Mouse (Mus musculus): Measurements from ENCODE around the gene Ccdc173. TPM values are rescaled to one million over a fixed set of nuclear protein-coding genes. Genes with fewer than 3 reads are reported as not detected.
"Not testable (repeated sequence)": the region's sequence is repeated elsewhere in the genome, so short reads cannot be mapped to it uniquely, and the experiment has no call there.

Ccdc173 gene
- total RNA-seq (2021) = under 1 TPM; 0.45 to 0.50 TPM
- long read RNA-seq, experiment 1 = 0 reads
- long read RNA-seq, experiment 2, partial matches to known transcripts = 0 of 1 reads
- long read RNA-seq, experiment 2, other reads (novel, unspliced or antisense) = 0 of 1 reads

DNA sequence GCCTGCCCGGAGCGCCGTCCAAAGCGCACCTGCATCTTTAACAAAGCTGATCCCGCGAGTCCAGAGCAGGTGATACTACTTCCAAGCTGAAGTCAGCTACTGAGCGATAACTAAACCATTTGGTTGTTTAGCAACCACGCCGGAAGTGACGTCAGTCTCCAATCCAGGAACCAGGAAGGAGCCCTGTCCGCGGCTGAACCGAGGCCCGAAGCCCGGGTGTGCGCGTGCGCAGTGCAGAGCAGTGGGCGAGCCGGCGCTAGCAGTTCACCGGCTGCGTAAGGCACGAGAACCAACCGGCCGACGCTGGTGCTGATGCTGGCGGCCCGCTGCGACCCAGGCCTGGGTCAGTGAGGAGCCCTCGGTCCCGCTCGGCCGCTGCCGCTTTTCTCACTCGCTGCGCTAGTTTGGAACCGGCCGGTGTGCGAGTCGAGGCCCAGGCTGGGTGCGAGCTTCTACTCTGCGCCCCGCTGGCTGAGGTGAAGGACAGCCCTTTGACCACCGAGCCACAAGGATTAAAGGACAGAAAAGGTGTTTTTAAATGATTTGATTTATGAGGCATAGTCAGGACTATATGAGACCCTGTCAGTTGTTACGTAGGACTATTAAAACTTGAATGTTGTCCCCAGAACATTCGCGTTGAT is at the start of gene Ccdc173, which contains the start of gene Phospho2:
Gene Ccdc173 (minus strand): TSS at position 147 of the 641 bp plus-strand sequence.
Gene Phospho2 (plus strand): TSS at position 195 of the 641 bp plus-strand sequence.
- peak; percentile 98 for DNase-seq (ENCODE audit: low spot score)

GRCm38 (mm10) chr2:69838707-69839106 is 49.3 kb upstream of the Ccdc173 start:
- no peak for DNase-seq (ENCODE audit: low spot score)

DNA sequence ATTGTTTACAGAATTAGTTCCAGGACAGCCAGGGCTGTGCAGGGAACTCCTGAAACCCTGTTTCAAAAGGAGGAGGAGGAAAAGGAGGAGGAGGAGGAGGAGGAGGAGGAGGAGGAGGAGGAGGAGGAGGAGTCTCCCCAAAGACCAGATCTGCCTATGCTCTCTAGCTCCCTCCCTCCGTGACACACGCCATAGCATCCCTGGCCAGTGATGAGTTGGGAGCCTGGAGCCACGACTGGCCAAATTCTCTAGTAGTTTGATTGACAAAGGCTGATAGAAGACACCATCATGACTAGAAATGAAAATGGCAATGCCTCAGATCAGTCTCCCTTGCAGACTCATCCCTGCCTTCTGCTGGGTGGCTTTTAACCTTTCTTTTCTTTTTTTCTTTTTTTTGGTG is 48.6 kb upstream of the Ccdc173 start:
- no peak for DNase-seq (ENCODE audit: low spot score)

DNA sequence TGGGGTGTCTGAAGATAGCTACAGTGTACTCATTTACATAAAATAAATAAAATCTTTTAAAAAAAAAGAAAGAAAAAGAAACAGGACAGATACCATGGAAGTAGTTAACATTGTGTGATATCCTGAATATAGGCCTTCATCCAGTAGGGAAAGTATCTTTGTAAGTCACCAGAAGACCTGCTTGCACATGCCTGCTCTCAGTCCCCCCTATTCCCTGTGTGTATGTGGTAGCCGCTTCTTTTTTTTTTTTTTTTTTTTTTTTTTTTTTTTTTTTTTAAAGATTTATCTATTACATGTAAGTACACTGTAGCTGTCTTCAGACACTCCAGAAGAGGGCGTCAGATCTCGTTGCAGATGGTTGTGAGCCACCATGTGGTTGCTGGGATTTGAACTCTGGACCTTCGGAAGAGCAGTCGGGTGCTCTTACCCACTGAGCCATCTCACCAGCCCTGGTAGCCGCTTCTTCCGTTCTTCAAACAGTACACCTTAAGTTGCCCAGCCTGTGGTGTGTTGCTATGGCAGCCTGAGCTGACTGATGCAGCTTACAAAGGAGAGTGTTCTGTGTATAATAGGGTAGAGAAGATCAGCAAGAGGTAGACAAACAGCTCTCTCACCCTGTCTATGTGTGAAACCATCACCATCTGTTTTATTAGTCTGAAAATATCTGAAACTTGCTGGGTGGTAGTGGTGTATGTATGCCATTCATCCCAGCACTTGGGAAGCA is 48.0 kb upstream of the Ccdc173 start:
- DNase-seq (ENCODE audit: low spot score) = no peak

DNA sequence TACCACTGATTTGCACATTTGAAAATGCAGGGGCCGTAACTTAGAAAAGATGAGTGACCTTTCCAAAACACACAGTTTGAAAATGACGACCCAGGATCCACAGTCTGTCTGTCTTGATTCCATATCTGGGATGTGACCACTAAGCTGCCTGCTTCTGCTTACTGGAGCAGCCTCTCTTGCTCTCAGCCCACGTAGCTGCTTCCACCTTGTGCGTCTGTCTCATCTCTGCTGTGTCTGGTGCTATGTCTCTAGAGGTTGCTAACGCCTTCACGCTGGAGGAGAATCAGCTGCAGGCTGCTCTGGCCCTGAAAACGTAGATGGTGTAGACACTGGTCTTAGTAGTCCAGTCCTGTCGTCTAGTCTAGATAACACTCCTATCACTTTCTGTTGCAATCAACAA is 40.7 kb upstream of the Ccdc173 start:
- DNase-seq (ENCODE audit: low spot score) = no peak

DNA sequence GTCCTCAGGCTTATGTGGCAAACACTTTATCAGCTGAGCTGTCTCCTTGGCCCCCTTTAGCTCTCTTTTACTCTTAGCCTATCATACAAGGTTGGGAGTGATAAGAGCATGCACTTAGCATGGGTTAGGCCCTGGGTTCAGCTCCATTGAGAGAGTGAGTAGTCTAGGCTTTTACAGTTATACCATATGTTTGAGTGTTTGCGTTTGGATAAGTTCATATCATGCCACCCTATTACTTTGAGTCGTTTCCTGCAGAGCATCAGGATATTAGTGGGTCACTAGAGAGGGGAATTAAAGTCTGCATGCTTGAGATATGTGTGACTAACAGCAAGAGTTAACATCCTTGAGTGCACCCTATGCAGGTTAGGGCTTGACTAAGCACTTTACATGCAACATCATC is 40.3 kb upstream of the Ccdc173 start:
- no peak for DNase-seq (ENCODE audit: low spot score)

- DNase-seq (ENCODE audit: low spot score) = no peak
These were observed 38.7 kb upstream of the Ccdc173 start for GRCm38 (mm10) chr2:69828031-69828430.

DNA sequence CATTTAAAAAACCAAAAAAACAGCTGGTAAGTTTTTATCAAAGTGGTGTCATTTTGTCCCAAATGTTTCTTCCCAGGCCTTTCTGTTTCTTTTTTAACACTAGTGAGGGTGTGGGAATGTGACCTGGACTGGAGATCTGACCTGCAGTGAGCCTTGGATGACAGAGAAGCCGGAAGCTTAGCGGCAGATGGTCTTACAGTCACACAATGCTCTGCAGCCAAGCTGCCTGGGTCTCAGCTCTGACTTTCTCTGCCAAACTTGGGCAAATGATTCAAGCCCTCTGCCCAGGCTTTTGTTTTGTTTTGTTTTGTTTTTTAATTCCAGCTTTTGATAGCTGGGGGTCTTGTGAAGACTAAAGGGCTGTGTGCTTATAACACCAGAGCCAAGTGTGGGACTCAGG is 37.0 kb upstream of the Ccdc173 start:
- DNase-seq (ENCODE audit: low spot score) = no peak

DNA sequence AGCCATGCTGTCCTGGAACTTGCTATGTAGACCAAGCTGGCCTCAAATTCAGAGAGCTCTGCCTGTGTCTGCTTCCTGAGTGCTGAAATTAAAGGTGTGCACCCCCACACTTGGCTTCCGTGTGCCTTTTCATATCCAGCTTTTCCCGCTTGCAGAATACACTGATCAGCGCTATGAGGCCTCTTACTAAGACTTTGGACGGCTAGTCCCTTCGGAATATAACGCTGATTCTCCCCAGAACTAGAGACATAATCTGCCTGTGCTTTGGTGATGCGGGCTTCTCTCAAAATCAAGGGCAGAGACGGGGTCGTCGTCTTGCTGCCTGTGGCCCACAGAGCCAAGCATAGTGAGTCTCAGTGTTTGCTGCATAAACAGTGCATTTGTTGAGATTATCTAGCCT is 36.5 kb upstream of the Ccdc173 start:
- DNase-seq (ENCODE audit: low spot score) = no peak

DNA sequence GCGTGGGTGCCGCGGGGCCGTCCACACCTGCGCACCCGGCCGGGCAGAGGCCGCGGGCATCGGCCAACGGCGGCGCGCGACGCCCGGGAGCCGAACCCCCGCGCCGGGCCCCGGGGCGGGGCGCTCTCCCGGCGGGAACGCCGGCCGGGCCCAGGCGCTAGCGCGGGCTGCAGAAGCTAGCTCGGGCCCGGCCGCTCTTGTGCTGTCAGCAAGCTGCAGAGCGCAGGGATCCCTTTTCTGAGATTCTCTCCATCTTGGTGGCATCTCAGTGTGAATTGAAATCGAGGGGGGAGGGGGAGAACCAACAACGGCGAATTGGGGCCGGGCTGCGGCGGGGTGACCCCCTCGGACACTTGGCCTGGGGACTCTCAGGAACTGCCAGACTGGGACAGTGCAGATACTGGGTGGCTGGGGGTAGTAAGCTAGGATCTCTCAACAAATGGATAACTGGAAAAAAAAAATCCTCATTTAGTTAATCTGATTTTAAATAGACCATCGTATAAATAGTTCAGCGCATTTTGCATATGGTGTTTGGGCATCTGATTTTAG is 33.8 kb upstream of the Ccdc173 start:
- no peak for DNase-seq (ENCODE audit: low spot score)

DNA sequence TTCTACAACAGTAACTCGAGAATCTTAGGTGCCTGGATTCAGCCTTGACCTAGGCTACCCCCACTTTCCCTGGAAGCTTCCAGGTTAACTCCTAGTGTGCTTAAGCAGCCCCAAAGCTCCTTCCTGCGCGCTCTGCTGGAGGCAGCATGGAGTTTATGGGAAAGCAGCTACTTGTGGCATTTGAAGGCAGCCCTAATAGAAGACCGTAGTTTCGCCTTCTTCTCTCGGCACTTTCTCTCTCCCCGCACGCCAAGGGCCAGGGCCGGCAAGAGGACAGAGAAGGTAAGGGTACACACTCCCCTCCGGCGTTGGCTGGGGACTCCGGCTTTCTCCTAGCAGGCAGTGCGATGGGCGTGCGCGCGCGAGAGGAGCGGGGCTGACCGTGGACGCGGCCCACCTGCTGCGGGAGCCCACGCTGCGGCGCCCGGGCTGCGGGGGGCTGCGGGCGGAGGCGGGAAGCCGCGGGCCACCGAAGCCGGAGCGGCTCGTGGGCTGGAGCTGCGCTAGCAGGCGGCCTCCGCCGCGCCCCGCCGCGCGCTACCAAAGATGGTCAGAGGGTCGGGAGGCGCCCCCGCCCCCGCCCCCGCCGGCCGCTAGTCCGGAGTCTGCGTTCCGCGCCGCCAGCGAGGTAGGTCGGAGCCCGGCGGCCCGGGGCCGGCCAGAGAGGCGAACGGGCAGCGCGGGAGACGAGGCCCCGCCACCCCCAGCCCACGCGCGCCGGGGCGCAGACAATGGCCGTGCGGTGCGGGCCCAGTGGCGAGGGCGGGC is 33.2 kb upstream of the Ccdc173 start:
- peak; percentile 19 for DNase-seq (ENCODE audit: low spot score)

- no peak for DNase-seq (ENCODE audit: low spot score)
These were observed 32.3 kb upstream of the Ccdc173 start, which contains the start of gene Klhl23 for GRCm38 (mm10) chr2:69821711-69822110. TSS of gene Klhl23 (plus strand) at chr2:69821944.

DNA sequence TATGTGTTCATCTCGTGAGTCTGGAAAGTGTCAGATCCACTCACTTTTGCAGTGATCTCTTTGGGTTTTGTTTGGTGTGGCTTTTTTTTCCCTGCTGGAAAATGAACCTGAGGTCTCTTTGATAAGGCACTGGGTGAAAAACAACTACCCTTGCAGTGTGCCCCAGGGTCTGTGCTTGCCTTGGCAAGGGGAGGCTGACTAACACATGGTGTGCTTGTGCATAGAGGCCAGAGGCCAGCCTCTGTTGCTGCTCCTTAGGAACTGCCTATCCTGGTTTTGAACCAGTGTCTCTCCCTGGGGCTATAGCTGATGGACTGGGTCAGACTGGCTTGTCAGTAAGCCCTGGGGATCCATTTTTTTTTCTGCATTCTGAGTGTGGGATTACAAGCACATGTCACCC is 30.8 kb upstream of the Ccdc173 start:
- DNase-seq (ENCODE audit: low spot score) = no peak

GRCm38 (mm10) chr2:69818350-69819085 is 29.1 kb upstream of the Ccdc173 start:
- DNase-seq (ENCODE audit: low spot score) = no peak

DNA sequence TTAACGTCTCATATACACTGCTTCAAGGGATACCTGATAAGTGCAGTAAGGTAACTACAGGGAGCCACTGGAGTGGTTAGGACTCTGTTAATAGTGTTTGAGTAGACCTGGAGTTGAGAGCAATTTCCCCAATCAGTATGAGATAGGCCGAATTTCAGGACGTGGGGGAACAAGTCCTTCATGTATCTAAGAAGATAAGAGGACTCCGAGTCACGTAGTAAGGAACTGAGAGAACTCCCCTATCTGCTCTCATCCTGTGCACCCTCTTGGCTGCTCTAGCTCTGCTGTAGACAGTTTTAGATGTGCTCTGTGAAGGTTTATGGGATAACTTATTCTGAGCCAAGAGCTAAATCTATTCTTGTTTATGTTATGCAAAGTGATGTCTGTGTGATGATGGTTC is 27.2 kb upstream of the Ccdc173 start:
- DNase-seq (ENCODE audit: low spot score) = no peak

DNA sequence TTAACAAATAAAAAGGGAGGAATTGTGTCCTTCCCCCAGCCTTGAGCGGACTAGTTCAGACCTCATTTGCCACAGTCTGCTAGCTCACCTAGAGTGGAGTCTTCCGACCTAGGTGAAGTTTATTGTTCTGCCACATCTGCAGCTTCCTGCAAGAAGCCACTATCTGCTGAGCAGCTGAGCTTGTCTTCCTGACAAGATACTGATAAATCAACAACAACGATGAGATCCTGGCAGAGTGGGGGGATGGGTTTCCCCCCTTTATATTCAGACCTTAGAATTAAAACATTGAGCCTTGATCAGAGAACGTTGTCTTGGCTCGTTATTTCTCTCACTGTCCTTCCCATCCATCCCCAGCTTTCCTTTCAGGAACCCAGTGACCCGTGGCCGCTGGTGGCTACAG is 22.0 kb upstream of the Ccdc173 start:
- not testable (repeated sequence) for DNase-seq (ENCODE audit: low spot score)

DNA sequence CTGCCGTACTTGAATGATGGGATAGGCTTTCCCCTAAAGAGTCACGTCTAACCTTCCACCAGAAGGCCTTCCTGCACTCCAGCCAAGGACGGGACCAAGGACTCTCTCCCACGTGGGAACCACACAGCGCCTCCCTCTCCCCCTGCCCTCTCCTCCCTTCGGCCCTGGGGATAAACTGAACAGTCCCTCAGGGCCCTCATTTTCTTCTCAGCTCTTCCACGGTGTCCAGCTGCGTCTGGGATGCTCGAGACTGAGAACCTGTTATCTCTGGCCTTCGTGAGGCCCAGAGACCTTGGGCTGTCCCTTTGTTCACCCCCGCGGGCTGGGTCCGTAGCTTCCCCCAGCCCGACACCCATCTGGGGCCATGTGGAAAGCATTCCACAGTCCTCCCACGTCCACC is 20.8 kb upstream of the Ccdc173 start:
- DNase-seq (ENCODE audit: low spot score) = no peak

DNA sequence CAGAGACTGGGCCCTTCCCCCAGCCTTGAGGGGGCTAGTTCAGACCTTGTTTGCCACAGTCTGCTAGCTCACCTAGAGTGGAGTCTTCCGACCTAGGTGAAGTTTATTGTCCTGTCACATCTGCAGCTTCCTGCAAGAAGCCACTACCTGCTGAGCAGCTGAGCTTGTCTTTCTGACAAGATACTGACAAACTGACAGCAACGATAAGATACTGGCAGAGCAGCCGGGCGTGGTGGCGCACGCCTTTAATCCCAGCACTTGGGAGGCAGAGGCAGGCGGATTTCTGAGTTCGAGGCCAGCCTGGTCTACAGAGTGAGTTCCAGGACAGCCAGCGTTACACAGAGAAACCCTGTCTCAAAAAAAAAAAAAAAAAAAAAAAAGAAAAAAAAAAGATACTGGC is 15.3 kb upstream of the Ccdc173 start:
- DNase-seq (ENCODE audit: low spot score) = not testable (repeated sequence)

DNA sequence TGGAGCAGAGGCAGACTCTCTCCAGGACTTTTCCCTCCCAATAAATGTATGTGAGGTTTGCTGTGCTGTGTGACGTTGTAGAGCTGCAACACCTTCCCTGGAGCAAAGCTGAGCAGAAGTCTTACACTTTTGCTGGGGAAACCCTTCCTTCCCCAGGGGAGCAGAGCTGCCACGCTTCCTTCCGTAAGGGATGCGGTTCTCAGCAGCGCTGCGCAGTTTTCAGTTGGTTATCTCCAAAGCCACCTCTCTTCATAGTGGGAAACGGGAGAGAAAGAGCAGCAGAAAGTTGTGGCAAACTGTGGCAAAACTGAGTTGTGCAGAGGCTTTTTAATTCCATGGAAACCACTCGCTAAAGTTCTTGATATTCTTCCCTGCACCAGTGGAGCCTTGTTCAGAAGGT is 14.4 kb upstream of the Ccdc173 start:
- no peak for DNase-seq (ENCODE audit: low spot score)

GRCm38 (mm10) chr2:69802911-69803312 is 13.5 kb upstream of the Ccdc173 start:
- peak; percentile 69 for DNase-seq (ENCODE audit: low spot score)

DNA sequence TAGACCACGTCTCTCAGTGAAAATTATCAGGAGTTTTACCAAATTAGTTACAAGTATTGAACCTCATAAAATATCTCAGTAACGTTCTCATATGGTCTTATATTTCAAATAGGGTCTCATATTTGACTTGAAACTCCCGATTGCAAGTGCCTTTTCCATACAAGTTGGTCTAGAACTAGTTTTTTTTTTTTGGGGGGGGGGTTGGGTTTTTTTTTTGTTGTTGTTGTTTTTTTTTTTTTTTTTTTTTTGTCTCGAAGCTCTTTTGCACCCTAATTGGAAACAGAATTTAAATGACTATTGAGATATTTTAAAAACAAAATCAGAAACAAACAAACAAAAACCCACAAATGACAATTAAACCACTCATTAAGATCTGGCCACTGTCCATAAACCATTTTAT is 1.3 kb upstream of the Ccdc173 start:
- no peak for DNase-seq (ENCODE audit: low spot score)
